Mouse (Mus musculus): ENCODE data around the gene Rbms1.

Rbms1 gene

GRCm38 (mm10) chr2:60748585-60748984, 214.4 kb downstream of the Rbms1 start:
- no peak for DNase-seq

GRCm38 (mm10) chr2:60747590-60747989, 215.4 kb downstream of the Rbms1 start:
- DNase-seq = no peak

- no peak for DNase-seq
Observed at GRCm38 (mm10) chr2:60744674-60745073, 218.3 kb downstream of the Rbms1 start.

DNA sequence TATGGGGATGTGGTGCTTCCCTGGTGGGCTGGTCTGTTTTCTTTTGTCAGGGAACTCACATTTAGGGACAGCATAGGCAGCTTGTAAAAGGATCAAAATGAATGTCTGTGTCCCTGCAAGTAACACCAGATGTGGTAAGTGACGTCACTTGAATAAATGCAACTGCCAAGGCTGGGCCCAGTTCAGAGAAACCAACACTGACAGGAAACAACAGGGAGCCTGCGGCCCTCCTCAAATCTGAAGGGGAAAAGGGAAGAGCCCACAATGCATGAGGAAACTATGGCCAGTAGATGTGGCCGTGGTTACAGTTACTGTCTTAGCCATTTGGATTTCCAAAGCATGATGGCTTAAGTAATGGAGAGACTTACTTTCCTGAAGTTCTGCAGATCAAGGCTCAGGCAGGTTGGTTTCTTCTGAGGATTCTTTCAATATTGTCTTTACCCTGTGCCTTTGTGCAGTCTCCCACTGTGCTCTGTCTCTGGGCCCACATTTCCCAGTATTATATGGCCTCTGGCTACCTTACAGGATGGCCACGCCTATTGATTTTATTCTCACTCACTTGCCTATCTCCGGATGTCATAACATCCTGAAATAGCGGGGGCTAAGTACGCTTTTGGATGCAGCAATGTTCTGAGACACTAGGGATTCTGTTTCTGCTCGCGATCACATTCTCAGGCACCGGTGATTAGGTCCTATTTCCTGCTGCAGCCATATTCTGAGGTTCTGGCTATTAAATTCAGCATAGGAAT, 223.4 kb downstream of the Rbms1 start:
- DNase-seq = no peak

- no peak for DNase-seq
Observed at GRCm38 (mm10) chr2:60730929-60731328, 232.1 kb downstream of the Rbms1 start.

- peak; percentile 57 for DNase-seq
Observed at GRCm38 (mm10) chr2:60730024-60730423, 233.0 kb downstream of the Rbms1 start.

DNA sequence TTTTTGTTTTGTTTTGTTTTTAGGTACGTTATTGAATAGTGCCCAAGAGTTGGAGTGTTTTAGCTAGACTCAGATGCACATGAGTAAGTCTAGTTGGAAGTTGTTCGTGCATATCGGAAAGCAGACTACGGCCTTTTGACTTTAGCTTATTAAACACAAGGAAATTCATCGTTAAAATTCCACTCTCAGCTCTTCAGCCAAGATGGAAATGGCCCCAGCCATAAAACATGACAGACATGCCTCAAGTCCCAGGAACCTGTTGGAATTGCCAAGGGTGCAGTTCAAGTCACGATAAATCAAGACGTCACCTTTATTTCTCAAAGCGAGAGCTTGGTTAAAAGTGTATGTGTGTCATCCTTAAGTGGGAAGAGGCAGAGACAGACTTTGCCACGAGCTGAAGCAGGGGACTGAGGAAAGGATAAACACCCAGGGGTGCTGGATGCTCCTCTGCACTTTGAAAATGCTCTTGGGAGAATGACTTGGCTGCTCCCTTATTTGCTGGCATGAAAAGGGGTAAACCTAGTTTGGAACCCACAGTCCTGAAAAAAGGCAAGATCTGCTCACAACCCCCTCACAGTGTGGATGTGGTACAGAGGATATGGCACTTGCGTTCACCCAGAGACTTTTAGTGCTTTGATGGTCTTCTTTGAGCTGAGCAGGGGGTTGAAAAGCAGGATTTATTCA, 233.9 kb downstream of the Rbms1 start:
- no peak for DNase-seq

- DNase-seq = no peak
Observed at GRCm38 (mm10) chr2:60724660-60725059, 238.3 kb downstream of the Rbms1 start.

DNA sequence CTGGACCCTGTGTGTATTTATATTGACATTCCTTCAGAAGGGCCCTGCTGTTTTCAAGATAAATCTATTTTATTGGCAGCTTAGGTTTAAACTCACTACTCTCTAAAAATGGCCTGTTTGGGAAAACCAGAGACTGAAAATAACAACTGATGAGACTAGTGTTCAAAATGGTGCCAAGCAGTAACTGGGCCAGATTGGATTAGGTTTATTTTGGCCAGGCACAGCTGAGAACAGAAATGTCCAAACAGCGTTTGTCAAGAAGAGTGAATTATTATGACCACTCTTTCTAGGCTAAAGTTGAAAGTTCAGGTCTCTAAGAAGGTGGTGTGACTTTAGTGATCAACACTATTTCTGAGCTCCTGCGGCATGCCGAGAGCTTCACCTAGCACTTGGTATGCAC, 240.0 kb downstream of the Rbms1 start:
- no peak for DNase-seq

- DNase-seq = no peak
Observed at GRCm38 (mm10) chr2:60722514-60722913, 240.5 kb downstream of the Rbms1 start, which contains the start of gene Itgb6. Itgb6 (minus strand) TSS chr2:60722643.

GRCm38 (mm10) chr2:60720906-60721305, 242.1 kb downstream of the Rbms1 start:
- DNase-seq = peak; percentile 62

DNA sequence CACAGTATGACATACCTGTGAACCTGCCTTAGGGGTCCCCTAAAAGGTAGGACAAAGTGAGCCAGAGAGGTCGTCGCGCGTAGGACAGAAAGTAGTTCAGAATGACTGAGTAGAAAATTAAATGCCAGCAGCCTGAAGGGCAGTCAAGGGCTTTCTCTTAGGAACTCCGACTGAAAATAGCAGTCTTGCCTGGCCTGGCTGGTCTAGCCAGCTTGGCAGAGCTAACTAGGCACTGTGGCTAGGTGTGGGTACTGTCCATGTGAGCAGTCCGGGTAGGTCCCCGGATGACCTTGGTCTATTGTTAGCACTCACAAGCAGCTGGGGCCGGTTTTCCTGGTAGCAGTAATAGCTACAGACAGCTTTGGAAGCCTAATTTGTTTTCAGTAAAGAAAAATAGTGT, 242.8 kb downstream of the Rbms1 start:
- DNase-seq = no peak

DNA sequence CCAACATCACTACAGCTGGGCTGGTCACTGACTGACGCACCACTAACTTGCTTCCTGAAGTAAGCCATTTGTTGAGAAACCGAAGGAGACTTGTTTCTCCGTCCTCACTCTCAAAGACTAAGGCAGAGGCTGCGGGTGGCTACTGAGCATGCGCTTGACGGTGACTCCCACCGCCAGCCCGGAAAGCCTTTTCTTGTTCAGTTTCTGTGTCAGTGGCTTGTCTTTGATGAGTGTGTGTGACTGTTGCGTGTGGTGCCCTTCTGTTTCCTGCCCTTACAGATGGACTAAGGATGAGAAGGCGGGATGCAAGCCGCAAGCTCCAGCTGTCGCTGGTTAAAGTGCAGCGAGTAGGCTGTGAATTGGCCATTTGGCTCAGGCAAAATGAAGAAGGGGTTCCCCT, 245.6 kb downstream of the Rbms1 start:
- DNase-seq = peak; percentile 55

GRCm38 (mm10) chr2:60716549-60716948, 246.4 kb downstream of the Rbms1 start:
- DNase-seq = no peak

DNA sequence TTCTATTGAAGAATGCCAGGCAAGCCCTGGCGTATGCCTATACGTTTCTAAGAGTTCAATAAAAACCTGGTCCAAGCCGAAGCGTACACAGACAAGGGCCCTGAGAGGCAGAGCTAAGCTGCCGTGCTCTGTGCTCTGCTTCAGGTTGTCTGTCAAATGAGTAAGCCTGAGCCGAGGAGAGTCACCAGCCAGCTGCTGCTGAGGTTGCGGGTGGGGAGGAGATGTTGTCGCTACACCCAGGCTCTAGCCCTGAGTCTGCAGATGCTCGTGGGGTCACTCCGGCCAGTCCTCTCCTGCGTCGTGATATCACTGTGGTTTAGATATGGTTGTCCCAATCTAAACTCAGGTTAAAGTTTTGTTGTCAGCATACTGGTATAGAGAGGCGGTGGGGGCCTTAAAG, 247.2 kb downstream of the Rbms1 start:
- no peak for DNase-seq

- no peak for DNase-seq
Observed at GRCm38 (mm10) chr2:60714971-60715502, 248.0 kb downstream of the Rbms1 start.

DNA sequence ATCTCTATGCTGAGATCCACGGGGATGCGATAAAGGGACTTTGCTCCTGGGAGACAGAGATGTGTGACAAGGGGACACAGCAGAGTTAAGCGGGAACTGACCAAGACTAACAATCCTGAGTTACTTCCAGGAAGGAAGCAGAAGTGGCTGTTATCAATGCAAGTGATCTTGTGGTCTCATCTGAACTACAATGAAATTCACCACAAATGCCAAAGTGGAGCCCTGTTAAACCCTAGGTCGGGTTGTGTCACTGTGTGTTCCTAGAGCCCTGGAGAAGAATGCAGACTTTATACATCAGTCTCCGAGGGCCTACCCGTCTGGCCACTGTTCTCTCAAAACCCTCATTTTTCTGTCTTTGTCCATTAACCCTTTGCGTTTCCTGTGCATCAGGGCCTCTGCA, 248.5 kb downstream of the Rbms1 start:
- DNase-seq = no peak

DNA sequence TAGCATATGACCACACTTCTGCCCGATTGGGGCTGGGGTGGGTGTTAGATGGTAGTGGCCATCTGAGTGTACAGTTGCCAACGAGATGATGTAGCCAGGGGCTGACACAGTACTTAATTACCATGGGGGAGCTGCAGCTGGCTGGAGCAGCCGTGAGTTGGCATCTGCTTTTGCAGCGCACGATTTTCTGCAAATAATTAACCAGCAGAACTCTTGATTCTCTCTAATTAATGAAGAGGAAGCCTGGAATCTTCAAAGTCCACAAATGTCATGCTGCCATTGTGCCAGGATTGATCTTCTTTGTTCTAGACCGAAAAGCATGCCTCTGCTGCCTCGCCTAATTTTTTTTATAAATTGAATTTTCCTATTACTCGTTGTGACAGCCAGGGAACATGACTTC, 249.1 kb downstream of the Rbms1 start:
- no peak for DNase-seq

GRCm38 (mm10) chr2:60712891-60713290, 250.1 kb downstream of the Rbms1 start:
- no peak for DNase-seq

GRCm38 (mm10) chr2:60712483-60712882, 250.5 kb downstream of the Rbms1 start:
- no peak for DNase-seq

- no peak for DNase-seq
Observed at GRCm38 (mm10) chr2:60711098-60711880, 251.7 kb downstream of the Rbms1 start.

GRCm38 (mm10) chr2:60710317-60710716, 252.7 kb downstream of the Rbms1 start:
- DNase-seq = no peak

GRCm38 (mm10) chr2:60708671-60709070, 254.3 kb downstream of the Rbms1 start:
- no peak for DNase-seq
